Mouse (Mus musculus) ES-E14 (cell line): Measurements from ENCODE around the gene Olfr692.

Experiments used
- CHD2 ChIP-seq: IDR thresholded peaks from 2 replicates; pipeline ENCODE4 v1.6.1; 2014; ENCODE audit warnings: mild to moderate bottlenecking, low read depth, low read length, inconsistent platforms
- HCFC1 ChIP-seq: IDR thresholded peaks from 2 replicates; pipeline ENCODE4 v1.6.1; 2012; ENCODE audit warnings: low read length, inconsistent platforms, borderline replicate concordance; ENCODE audit not compliant: insufficient read depth
- MAFK ChIP-seq: IDR thresholded peaks from 2 replicates; pipeline ENCODE4 v1.6.1; 2014; ENCODE audit warnings: mild to moderate bottlenecking, low read depth, low read length, inconsistent platforms; ENCODE audit not compliant: insufficient read depth
- ZC3H11A ChIP-seq: IDR thresholded peaks from 2 replicates; pipeline ENCODE4 v1.6.1; 2012; ENCODE audit warnings: low read depth, mild to moderate bottlenecking, inconsistent platforms, low read length, borderline replicate concordance
- ZNF384 ChIP-seq: IDR thresholded peaks from 2 replicates; pipeline ENCODE4 v1.6.1; 2012; ENCODE audit warnings: low read depth, low read length, inconsistent platforms

- TF ChIP-seq ZNF384 (no peak), HCFC1 (no peak), ZC3H11A (no peak), MAFK (no peak), CHD2 (no peak)
These were observed at the start of gene Olfr692 for GRCm38 (mm10) chr7:105367930-105368329.
